Mouse (Mus musculus): ENCODE results near the gene Itgb6. TPM values are rescaled to one million over a fixed set of nuclear protein-coding genes. Genes with fewer than 3 reads are reported as not detected.

Itgb6 gene
- total RNA-seq, 2 experiments from 2014 or later: 0.10 TPM; not detected in 1

- no peak for DNase-seq (ENCODE audit: extremely low spot score in 1 of 2, low spot score in 1 of 2)
Observed at GRCm38 (mm10) chr2:60684168-60684567, 38.3 kb downstream of the Itgb6 start.

GRCm38 (mm10) chr2:60682554-60682953 is 39.9 kb downstream of the Itgb6 start:
- no peak for DNase-seq (ENCODE audit: extremely low spot score in 1 of 2, low spot score in 1 of 2)

- no peak for DNase-seq (ENCODE audit: extremely low spot score in 1 of 2, low spot score in 1 of 2)
Observed at GRCm38 (mm10) chr2:60674413-60674812, 48.0 kb downstream of the Itgb6 start.

- DNase-seq (ENCODE audit: extremely low spot score in 1 of 2, low spot score in 1 of 2): no peak
Observed at GRCm38 (mm10) chr2:60672973-60673954, 49.2 kb downstream of the Itgb6 start.

- no peak for DNase-seq (ENCODE audit: extremely low spot score in 1 of 2, low spot score in 1 of 2)
Observed at GRCm38 (mm10) chr2:60671215-60671614, 51.2 kb downstream of the Itgb6 start.

GRCm38 (mm10) chr2:60663071-60663470 is 59.4 kb downstream of the Itgb6 start:
- no peak for DNase-seq (ENCODE audit: extremely low spot score in 1 of 2, low spot score in 1 of 2)

- DNase-seq (ENCODE audit: extremely low spot score in 1 of 2, low spot score in 1 of 2): no peak
Observed at GRCm38 (mm10) chr2:60659993-60660392, 62.5 kb downstream of the Itgb6 start.

GRCm38 (mm10) chr2:60658992-60659391 is 63.5 kb downstream of the Itgb6 start:
- DNase-seq (ENCODE audit: extremely low spot score in 1 of 2, low spot score in 1 of 2): no peak

GRCm38 (mm10) chr2:60654828-60655227 is 67.6 kb downstream of the Itgb6 start:
- DNase-seq (ENCODE audit: extremely low spot score in 1 of 2, low spot score in 1 of 2): no peak

GRCm38 (mm10) chr2:60650155-60650554 is 72.3 kb downstream of the Itgb6 start:
- DNase-seq (ENCODE audit: extremely low spot score in 1 of 2, low spot score in 1 of 2): no peak

- no peak for DNase-seq (ENCODE audit: extremely low spot score in 1 of 2, low spot score in 1 of 2)
Observed at GRCm38 (mm10) chr2:60647650-60648049, 74.8 kb downstream of the Itgb6 start.

GRCm38 (mm10) chr2:60646583-60646982 is 75.9 kb downstream of the Itgb6 start:
- no peak for DNase-seq (ENCODE audit: extremely low spot score in 1 of 2, low spot score in 1 of 2)

- DNase-seq (ENCODE audit: extremely low spot score in 1 of 2, low spot score in 1 of 2): no peak
Observed at GRCm38 (mm10) chr2:60643406-60643805, 79.0 kb downstream of the Itgb6 start.

GRCm38 (mm10) chr2:60642606-60643005 is 79.8 kb downstream of the Itgb6 start:
- no peak for DNase-seq (ENCODE audit: extremely low spot score in 1 of 2, low spot score in 1 of 2)

GRCm38 (mm10) chr2:60640342-60640672 is 82.1 kb downstream of the Itgb6 start:
- DNase-seq (ENCODE audit: extremely low spot score in 1 of 2, low spot score in 1 of 2): no peak

GRCm38 (mm10) chr2:60639617-60640341 is 82.7 kb downstream of the Itgb6 start:
- no peak for DNase-seq (ENCODE audit: extremely low spot score in 1 of 2, low spot score in 1 of 2)

GRCm38 (mm10) chr2:60636910-60637761 is 85.3 kb downstream of the Itgb6 start:
- DNase-seq (ENCODE audit: extremely low spot score in 1 of 2, low spot score in 1 of 2): no peak

- DNase-seq (ENCODE audit: extremely low spot score in 1 of 2, low spot score in 1 of 2): no peak
Observed at GRCm38 (mm10) chr2:60636481-60636880, 86.0 kb downstream of the Itgb6 start.

- no peak for DNase-seq (ENCODE audit: extremely low spot score in 1 of 2, low spot score in 1 of 2)
Observed at GRCm38 (mm10) chr2:60636038-60636437, 86.4 kb downstream of the Itgb6 start.

GRCm38 (mm10) chr2:60632791-60633190 is 89.7 kb downstream of the Itgb6 start:
- DNase-seq (ENCODE audit: extremely low spot score in 1 of 2, low spot score in 1 of 2): no peak

GRCm38 (mm10) chr2:60630304-60630703 is 92.1 kb downstream of the Itgb6 start:
- DNase-seq (ENCODE audit: extremely low spot score in 1 of 2, low spot score in 1 of 2): no peak
